Mouse (Mus musculus) 3T3-L1 (cell line): Measurements from ENCODE around the gene Cox5a.
A peak's percentile ranks its signal among the peaks of the same experiment; 100 is the strongest.

Experiments
- DNase-seq: peaks from one replicate; pipeline ENCODE4 v3.0.0-alpha.2; 2015; ENCODE audit warnings: low read depth, low spot score

Gene Cox5a

DNA sequence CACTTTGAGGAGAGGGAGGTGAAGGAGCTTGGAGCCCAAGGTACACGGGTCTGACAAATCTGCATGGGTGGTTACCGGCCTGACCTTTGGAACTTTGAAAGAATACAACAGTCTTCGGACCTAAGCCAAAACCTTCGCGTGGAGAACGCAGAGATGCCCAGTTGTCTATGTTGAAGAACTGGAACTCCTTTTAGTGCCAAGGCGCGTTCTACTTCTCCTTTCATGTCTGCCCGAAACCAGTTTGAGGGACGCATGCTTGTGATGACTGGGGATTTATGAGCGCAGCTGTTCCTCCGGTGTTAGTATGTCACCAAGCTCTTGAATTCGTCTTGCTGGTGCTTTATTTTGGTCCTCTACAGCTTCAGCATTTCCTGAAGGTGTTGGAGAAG lies 40.6 kb downstream of the Cox5a start:
- no peak for DNase-seq

DNA sequence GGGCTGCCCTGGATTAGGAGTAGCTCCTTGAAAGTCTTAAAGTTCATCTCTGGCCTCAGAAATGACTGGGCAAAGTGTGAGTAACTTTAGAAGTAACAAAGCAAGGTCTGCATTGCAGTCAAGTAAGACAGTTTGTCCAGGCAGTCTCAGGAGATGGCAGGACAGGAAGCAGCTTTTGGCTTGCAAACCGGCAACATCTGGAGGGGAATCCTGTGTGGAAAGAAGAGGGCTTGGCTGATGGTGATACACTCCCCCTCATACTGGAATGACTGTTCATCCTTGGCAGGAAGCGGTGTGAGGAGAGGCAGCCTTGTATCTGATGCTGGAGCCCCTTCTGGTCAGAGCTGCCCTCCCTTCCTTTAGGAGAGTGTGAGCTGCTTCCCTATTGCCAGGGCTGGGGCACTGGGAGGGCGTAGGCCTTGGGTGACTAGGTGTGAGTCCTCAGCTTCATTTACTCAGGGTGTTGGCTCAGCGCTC lies 41.9 kb downstream of the Cox5a start:
- DNase-seq = peak; percentile 83

DNA sequence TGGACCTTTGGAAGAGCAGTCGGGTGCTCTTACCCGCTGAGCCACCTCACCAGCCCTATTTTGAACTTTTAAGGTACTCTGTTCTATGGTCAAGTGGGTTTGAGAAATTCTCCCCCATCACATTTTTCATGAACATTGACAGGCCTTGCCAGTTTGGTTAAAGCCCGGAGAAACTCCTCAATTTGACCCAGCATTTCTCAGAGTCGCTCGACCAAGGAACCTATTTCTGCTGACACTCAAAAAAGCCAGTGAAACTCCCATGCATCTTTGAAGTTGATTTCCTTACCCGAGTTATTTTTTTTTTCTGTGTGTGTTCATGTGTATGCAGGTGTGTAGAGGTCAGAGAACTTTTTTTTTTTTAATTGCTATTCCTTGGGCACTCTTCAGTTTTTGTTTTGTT lies 43.5 kb downstream of the Cox5a start:
- no peak for DNase-seq

DNA sequence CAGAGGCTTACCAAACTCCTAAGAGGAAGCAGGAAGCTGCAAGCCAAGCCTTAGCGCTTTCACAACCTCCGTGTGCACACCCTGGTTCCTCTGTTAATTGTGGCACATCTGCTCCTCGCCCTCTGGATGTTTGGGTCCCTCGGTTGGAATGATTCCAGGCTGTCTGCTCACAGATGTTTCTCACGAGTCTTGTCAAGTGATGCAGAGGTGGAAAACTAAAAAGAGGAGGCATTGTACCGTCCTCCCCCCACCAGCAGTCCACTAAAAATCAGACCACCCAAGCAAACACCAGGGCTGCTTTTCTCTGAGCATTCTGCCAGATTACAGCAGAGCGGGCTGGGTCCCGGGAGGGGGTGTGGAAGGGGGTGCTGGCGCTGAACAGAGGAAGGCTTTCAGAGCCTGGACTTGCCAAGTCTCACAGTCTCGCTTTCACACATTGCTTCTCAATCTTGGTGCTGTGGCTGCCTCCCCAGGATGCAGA lies 44.7 kb downstream of the Cox5a start:
- DNase-seq = peak; percentile 43

DNA sequence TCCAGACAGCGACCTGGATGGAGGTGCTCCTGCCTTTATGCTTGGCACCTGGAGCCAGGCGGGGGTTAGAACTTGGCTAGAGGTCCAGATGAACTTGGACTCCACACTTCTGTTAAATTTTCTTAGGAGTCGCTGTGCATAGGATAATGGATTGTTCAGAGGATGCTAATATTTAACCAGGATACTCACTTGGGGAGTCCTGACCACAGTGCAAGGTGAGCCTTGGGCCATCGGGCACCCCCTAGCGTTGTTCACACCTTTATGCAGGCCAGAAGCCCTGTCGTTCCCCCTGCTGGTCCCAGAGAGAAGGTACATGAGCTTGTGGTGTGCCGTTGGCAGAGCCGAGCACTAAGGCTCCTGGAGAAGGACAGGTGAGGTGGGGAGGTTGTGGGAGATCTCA lies 45.8 kb downstream of the Cox5a start:
- DNase-seq = no peak

DNA sequence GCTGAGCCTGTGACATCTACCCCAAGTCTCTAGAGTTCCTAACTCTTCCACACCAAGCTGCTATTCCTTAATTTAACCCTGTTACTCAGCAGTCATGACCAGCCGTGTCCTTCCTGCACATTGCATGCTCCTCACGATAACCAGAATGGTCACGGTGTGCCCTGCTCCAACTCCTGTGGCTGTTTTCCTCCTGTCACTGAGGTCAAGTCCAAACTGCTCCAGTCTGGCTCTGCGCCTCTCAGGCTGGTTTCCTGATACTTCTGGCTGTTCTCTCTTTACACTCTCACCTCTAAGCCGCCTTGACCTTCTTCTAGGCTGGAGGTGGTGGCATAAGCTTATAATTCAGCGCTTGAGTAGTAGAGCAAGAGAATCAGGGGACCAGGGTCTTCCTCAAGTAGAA lies 47.4 kb downstream of the Cox5a start:
- no peak for DNase-seq

DNA sequence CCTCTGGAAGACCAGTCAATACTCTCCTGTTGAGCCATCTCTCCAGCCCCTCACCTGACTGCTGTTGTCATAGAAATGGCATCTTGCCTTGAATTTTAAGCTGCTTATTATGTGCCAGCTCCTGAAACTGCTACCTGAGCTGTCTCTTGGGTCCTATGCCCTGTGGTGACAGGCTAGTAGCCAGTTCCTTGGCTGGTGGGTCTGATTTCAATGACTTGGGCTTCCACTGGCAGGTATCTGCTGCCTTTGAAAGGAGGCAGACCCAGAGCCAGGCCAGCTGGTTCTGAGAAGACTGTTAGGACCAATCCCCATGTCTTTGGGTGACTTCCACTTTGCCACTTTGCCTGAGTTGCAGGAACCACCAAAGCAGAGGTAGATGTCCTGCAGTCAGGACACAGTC lies 53.3 kb downstream of the Cox5a start:
- no peak for DNase-seq

DNA sequence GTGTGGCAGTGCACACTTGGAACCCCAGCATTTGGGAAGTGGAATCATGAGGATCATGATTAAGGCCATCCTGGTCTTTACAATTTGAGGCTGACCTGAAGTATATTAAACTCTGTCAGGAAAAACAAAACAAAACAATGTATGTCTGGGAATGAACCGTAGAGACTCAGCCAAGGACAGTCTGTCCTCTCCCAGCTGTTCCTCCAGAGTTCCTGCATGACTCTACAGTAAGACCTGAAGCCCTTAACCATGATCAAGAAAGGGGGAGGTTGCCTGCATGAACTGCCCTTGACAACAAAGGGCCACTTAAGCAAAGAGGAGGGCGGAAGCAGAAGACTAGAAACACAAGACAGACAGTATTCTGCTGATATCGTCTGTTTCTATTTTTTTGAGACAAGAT lies 54.5 kb downstream of the Cox5a start:
- no peak for DNase-seq

DNA sequence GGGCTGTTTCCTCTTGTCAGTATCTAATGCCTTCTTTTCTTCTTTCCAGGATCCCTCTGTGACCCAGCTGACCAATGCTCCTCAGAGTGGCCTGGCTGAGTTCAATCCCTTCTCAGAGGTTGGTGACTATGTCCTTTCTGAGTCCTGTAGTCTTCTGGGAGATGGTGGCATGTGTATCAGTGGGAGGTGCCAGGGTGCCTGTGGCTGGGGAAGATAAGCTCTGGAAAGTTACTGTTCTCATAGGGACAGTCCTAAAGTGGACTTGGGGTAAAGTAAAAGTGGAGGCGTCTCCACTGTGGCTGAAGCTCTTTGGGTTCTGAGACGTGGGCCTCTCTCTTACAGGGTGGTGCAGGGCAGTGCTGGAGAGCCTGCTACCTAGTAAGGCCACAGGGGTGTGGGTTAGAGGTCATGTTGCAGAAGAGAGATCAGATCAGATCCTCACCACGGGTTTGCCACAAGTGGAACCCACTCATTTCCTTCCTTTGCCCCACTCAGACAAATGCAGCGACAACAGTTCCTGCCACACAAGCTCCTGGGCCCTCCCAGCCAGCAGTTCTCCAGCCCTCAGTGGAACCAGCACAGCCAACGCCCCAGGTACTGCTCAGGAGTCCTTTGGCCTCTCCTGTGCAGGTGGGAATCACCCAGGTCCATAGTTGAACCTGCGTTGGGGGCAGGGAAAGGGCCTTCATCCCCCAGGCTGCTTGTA lies 56.2 kb downstream of the Cox5a start:
- no peak for DNase-seq
